Mouse (Mus musculus): ENCODE measurements around the gene Litaf. TPM values are rescaled to one million over a fixed set of nuclear protein-coding genes. Genes with fewer than 3 reads are reported as not detected.

The Litaf gene
- polyA plus RNA-seq, 1 experiment = 115 TPM

DNA sequence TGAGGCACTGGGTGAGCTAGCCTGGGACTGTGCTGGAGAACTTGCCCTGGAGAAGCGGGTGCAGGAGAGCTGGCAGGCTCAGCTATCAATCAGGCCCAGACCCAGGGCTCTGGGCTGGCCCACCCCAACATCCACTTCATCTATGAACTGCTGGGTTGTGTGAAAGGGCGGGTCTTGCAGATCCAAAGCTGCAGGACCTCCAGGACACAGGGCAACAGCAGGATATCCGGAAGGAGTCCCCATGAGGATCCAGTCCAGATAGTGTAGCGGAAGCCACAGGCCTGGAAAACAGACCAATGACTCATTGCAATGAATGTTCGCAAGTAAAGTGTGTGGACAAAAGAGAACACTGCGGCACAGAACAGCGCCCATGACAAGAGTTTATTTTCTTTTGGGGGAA, 19.5 kb downstream of the Litaf start:
- Histone ChIP-seq H3K4me1 (ENCODE audit: control insufficient read depth, insufficient read depth, insufficient read length) (no peaks in the 10 kb centered on the region; the same call in 1 of the 2 replicates), H3K4me3 (ENCODE audit: extremely low read depth, insufficient read depth, insufficient read length) (no peak overlapping the region), H3K27me3 (ENCODE audit: control insufficient read depth, insufficient read depth, low read length) (no peaks in the 10 kb centered on the region), H3K36me3 (ENCODE audit: control insufficient read depth, insufficient read depth, low read length) (peaks cover 5% of the 10 kb centered on the region), H3K27ac (ENCODE audit: insufficient read depth, low read length) (no peak overlapping the region)
- 92% methylated on average over 7 of the region's 7 CpGs for WGBS
- TF ChIP-seq POLR2A (IDR thresholded peaks at IDR 0.05; ENCODE audit: low read depth, low read length) = no peak
- TF ChIP-seq CTCF (IDR thresholded peaks at IDR 0.05; ENCODE audit: extremely low read depth, insufficient read depth, insufficient read length, insufficient replicate concordance) = no peak
- DNase-seq (ENCODE audit: low read depth in 1 of 2, low spot score in 2 of 2) = no peak

GRCm38 (mm10) chr16:11043239-11043638, 22.7 kb downstream of the Litaf start:
- H3K27ac ChIP-seq (ENCODE audit: insufficient read depth, low read length) = no peak overlapping the region
- H3K4me3 ChIP-seq (ENCODE audit: extremely low read depth, insufficient read depth, insufficient read length) = no peak overlapping the region
- TF ChIP-seq POLR2A (IDR thresholded peaks at IDR 0.05; ENCODE audit: low read depth, low read length) (no peak), CTCF (IDR thresholded peaks at IDR 0.05; ENCODE audit: extremely low read depth, insufficient read depth, insufficient read length, insufficient replicate concordance) (no peak)
- H3K36me3 ChIP-seq (ENCODE audit: control insufficient read depth, insufficient read depth, low read length) = peaks cover 5% of the 10 kb centered on the region
- WGBS = 87% methylated on average over 5 of the region's 5 CpGs
- H3K4me1 ChIP-seq (ENCODE audit: control insufficient read depth, insufficient read depth, insufficient read length) = peaks cover 2% of the 10 kb centered on the region; the same call in 1 of the 2 replicates
- DNase-seq (ENCODE audit: low read depth in 1 of 2, low spot score in 2 of 2) = no peak
- no peaks in the 10 kb centered on the region for H3K27me3 ChIP-seq (ENCODE audit: control insufficient read depth, insufficient read depth, low read length)

GRCm38 (mm10) chr16:11040603-11041002, 25.4 kb downstream of the Litaf start:
- Histone ChIP-seq H3K27me3 (ENCODE audit: control insufficient read depth, insufficient read depth, low read length) (no peaks in the 10 kb centered on the region), H3K4me3 (ENCODE audit: extremely low read depth, insufficient read depth, insufficient read length) (no peak overlapping the region), H3K4me1 (ENCODE audit: control insufficient read depth, insufficient read depth, insufficient read length) (peaks cover 2% of the 10 kb centered on the region; the same call in 1 of the 2 replicates), H3K27ac (ENCODE audit: insufficient read depth, low read length) (peak overlapping the region; percentile 28; the same call in 1 of the 2 replicates), H3K36me3 (ENCODE audit: control insufficient read depth, insufficient read depth, low read length) (no peaks in the 10 kb centered on the region)
- WGBS = 60% methylated on average over 2 of the region's 2 CpGs
- TF ChIP-seq CTCF (IDR thresholded peaks at IDR 0.05; ENCODE audit: extremely low read depth, insufficient read depth, insufficient read length, insufficient replicate concordance) (no peak), POLR2A (IDR thresholded peaks at IDR 0.05; ENCODE audit: low read depth, low read length) (no peak)
- DNase-seq (ENCODE audit: low read depth in 1 of 2, low spot score in 2 of 2) = no peak

GRCm38 (mm10) chr16:11035790-11036431, 30.0 kb downstream of the Litaf start:
- Histone ChIP-seq H3K4me3 (ENCODE audit: extremely low read depth, insufficient read depth, insufficient read length) (no peak overlapping the region), H3K27ac (ENCODE audit: insufficient read depth, low read length) (no peak overlapping the region), H3K27me3 (ENCODE audit: control insufficient read depth, insufficient read depth, low read length) (no peaks in the 10 kb centered on the region), H3K36me3 (ENCODE audit: control insufficient read depth, insufficient read depth, low read length) (no peaks in the 10 kb centered on the region), H3K4me1 (ENCODE audit: control insufficient read depth, insufficient read depth, insufficient read length) (peaks cover 1% of the 10 kb centered on the region; the same call in 1 of the 2 replicates)
- 28% methylated on average over 15 of the region's 15 CpGs for WGBS
- TF ChIP-seq CTCF (IDR thresholded peaks at IDR 0.05; ENCODE audit: extremely low read depth, insufficient read depth, insufficient read length, insufficient replicate concordance) (peak; percentile 94; the same call in 1 of the 2 replicates), POLR2A (IDR thresholded peaks at IDR 0.05; ENCODE audit: low read depth, low read length) (no peak)
- peak; percentile 52 to 74 for DNase-seq (ENCODE audit: low read depth in 1 of 2, low spot score in 2 of 2)

- Histone ChIP-seq H3K4me1 (ENCODE audit: control insufficient read depth, insufficient read depth, insufficient read length) (no peaks in the 10 kb centered on the region), H3K4me3 (ENCODE audit: extremely low read depth, insufficient read depth, insufficient read length) (no peak overlapping the region)
Measured at GRCm38 (mm10) chr16:11035273-11035672, 30.7 kb downstream of the Litaf start.

GRCm38 (mm10) chr16:11034193-11034803, 31.7 kb downstream of the Litaf start:
- peak; percentile 66 to 77 for DNase-seq (ENCODE audit: low read depth in 1 of 2, low spot score in 2 of 2)
- WGBS = 4% methylated on average over 4 of the region's 4 CpGs
- no peak for TF ChIP-seq POLR2A (IDR thresholded peaks at IDR 0.05; ENCODE audit: low read depth, low read length)
- TF ChIP-seq CTCF (IDR thresholded peaks at IDR 0.05; ENCODE audit: extremely low read depth, insufficient read depth, insufficient read length, insufficient replicate concordance) = peak; percentile 99
- Histone ChIP-seq H3K27ac (ENCODE audit: insufficient read depth, low read length) (no peak overlapping the region), H3K4me1 (ENCODE audit: control insufficient read depth, insufficient read depth, insufficient read length) (no peaks in the 10 kb centered on the region), H3K4me3 (ENCODE audit: extremely low read depth, insufficient read depth, insufficient read length) (no peak overlapping the region), H3K36me3 (ENCODE audit: control insufficient read depth, insufficient read depth, low read length) (no peaks in the 10 kb centered on the region), H3K27me3 (ENCODE audit: control insufficient read depth, insufficient read depth, low read length) (no peaks in the 10 kb centered on the region)

More at GRCm38 (mm10) chr16:11035273-11035672, 30.7 kb downstream of the Litaf start:
- no peak for DNase-seq (ENCODE audit: low read depth in 1 of 2, low spot score in 2 of 2)
- no peaks in the 10 kb centered on the region for H3K36me3 ChIP-seq (ENCODE audit: control insufficient read depth, insufficient read depth, low read length)
- TF ChIP-seq POLR2A (IDR thresholded peaks at IDR 0.05; ENCODE audit: low read depth, low read length) (no peak), CTCF (IDR thresholded peaks at IDR 0.05; ENCODE audit: extremely low read depth, insufficient read depth, insufficient read length, insufficient replicate concordance) (no peak)
- WGBS = 80% methylated on average over 9 of the region's 9 CpGs
- no peak overlapping the region for H3K27ac ChIP-seq (ENCODE audit: insufficient read depth, low read length)
- H3K27me3 ChIP-seq (ENCODE audit: control insufficient read depth, insufficient read depth, low read length) = no peaks in the 10 kb centered on the region

GRCm38 (mm10) chr16:11031320-11031719, 34.6 kb downstream of the Litaf start:
- no peak overlapping the region for H3K4me3 ChIP-seq (ENCODE audit: extremely low read depth, insufficient read depth, insufficient read length)
- H3K36me3 ChIP-seq (ENCODE audit: control insufficient read depth, insufficient read depth, low read length) = no peaks in the 10 kb centered on the region
- no peak for TF ChIP-seq POLR2A (IDR thresholded peaks at IDR 0.05; ENCODE audit: low read depth, low read length)
- no peak for TF ChIP-seq CTCF (IDR thresholded peaks at IDR 0.05; ENCODE audit: extremely low read depth, insufficient read depth, insufficient read length, insufficient replicate concordance)
- DNase-seq (ENCODE audit: low read depth in 1 of 2, low spot score in 2 of 2) = no peak
- no peak overlapping the region for H3K27ac ChIP-seq (ENCODE audit: insufficient read depth, low read length)
- 75% methylated on average over 3 of the region's 3 CpGs for WGBS
- no peaks in the 10 kb centered on the region for H3K27me3 ChIP-seq (ENCODE audit: control insufficient read depth, insufficient read depth, low read length)
- H3K4me1 ChIP-seq (ENCODE audit: control insufficient read depth, insufficient read depth, insufficient read length) = no peaks in the 10 kb centered on the region
